In the genomic region with DNA sequence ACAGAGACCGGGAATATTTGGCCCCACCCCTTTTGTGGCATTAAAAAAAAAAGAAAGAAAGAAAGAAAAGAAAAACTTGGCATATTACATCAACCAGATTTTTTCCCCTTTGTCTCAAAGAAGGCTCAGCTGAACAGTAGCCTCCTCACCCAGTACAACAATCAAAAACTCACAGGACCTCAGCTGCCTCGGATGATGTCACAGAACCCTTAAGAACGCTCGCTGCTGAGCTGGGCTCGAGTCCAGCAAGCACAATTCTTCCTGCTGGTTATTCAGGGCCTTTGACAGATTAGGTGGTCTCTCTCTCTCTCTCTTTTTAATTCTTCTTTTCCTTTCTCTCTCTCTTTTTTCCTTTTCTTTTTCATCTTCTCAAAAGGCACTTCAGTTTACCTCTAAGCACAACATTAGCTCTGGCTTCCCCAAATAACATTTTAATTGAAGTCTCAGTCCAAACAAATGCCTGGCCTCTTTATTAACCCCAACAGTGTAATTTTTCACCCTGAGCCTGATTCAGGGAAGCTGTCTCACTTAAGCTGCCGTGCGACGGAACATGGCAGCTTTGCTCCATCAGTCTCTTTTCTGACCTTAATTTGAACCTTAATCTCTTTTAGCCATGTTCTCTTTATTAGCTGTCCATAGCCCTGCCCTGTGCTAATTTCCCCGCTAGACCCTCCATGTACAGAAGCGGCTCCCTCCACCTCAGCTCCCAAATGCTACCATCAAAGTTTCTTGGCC, we compare ENCODE assay signal across 14 mouse cellular contexts. TPM values are rescaled to one million over a fixed set of nuclear protein-coding genes. Genes with fewer than 3 reads are reported as not detected.
DNase-seq lines count a peak whose midpoint lies in the region; ATAC-seq and TF ChIP-seq lines count a peak whose summit lies in the region.
"Had no signal": no experiment of that assay in that cellular context is flagged by ENCODE, and none has a peak within 500 bp of the region (broad histone marks: within the 10 kb centered on the region; RNA-seq: fewer than 3 reads in every experiment).

No protein-coding gene starts in this region.

- H3K27ac ChIP-seq in heart, embryonic 10.5 days = no peak overlapping the region
- H3K27ac ChIP-seq in layer of hippocampus, adult 2 months = peak overlapping the region; percentile 40
- H3K27ac ChIP-seq in hindbrain, postnatal 0 days = no peak overlapping the region
- H3K27ac ChIP-seq: limb, embryonic 12.5 days; lung, embryonic 15.5 days had no signal

- DNase-seq in heart, adult 11 months = peak; percentile 88
- no peak for DNase-seq in heart, embryonic 10.5 days (ENCODE audit: low spot score)
- no peak for DNase-seq in layer of hippocampus, adult 2 months (ENCODE audit: low spot score in 2 of 2)
- no peak for DNase-seq in layer of hippocampus, postnatal 25 days (ENCODE audit: extremely low spot score in 1 of 2, low spot score in 1 of 2)
- DNase-seq in embryo, embryonic 11 days = peak; percentile 69
- DNase-seq in hindbrain, postnatal 0 days (ENCODE audit: low spot score) = peak; percentile 74
- no peak for DNase-seq in urinary bladder, adult 18-20 months (ENCODE audit: low spot score in 2 of 2)
- DNase-seq: B cell, adult 2 months; cerebellum, adult 11-12 months; gastrocnemius, postnatal 25 days; thymus, postnatal 36 days had no signal

- no peak overlapping the region for H3K9ac ChIP-seq in hindbrain, postnatal 0 days (replicated peaks; ENCODE audit: low read length)
- H3K9ac ChIP-seq: limb, embryonic 12.5 days; lung, embryonic 15.5 days had no signal

- H3K27me3 ChIP-seq in heart, embryonic 10.5 days (ENCODE audit: insufficient read depth, poor library complexity, severe bottlenecking) = no peaks in the 10 kb centered on the region
- peaks cover 4% of the 10 kb centered on the region; the same call in 1 of the 2 replicates for H3K27me3 ChIP-seq in hindbrain, postnatal 0 days (ENCODE audit: insufficient read depth, low read length)
- H3K27me3 ChIP-seq: lung, embryonic 15.5 days had no signal

- H3K36me3 ChIP-seq in heart, embryonic 10.5 days = no peaks in the 10 kb centered on the region
- no peaks in the 10 kb centered on the region for H3K36me3 ChIP-seq in hindbrain, postnatal 0 days (ENCODE audit: insufficient read depth, low read length)
- H3K36me3 ChIP-seq: limb, embryonic 12.5 days; lung, embryonic 15.5 days had no signal

- no peak for TF ChIP-seq CTCF in layer of hippocampus, adult 2 months (conservative IDR thresholded peaks at IDR 0.05)
- no peak for TF ChIP-seq CTCF in hindbrain, postnatal 0 days (IDR thresholded peaks at IDR 0.05; ENCODE audit: low read depth)

- peaks cover 30% of the 10 kb centered on the region for H3K4me1 ChIP-seq in heart, embryonic 10.5 days
- H3K4me1 ChIP-seq in hindbrain, postnatal 0 days (ENCODE audit: insufficient read depth, low read length) = no peaks in the 10 kb centered on the region

- ATAC-seq in hindbrain, postnatal 0 days = no peak
- no peak for ATAC-seq in granulocyte monocyte progenitor cell, adult 5-6 weeks (replicated peaks; ENCODE audit: poor library complexity, severe bottlenecking)

- no peak overlapping the region for H3K4me3 ChIP-seq in heart, embryonic 10.5 days
- no peak overlapping the region for H3K4me3 ChIP-seq in layer of hippocampus, adult 2 months
- H3K4me3 ChIP-seq in hindbrain, postnatal 0 days (ENCODE audit: low read length) = no peak overlapping the region
- H3K4me3 ChIP-seq: limb, embryonic 12.5 days; lung, embryonic 15.5 days had no signal

- WGBS in heart, embryonic 10.5 days = 54% methylated on average over 10 of the region's 10 CpGs
- 23% methylated on average over 10 of the region's 10 CpGs for WGBS in hindbrain, postnatal 0 days

- H3K9me3 ChIP-seq in heart, embryonic 10.5 days = no peaks in the 10 kb centered on the region
- no peaks in the 10 kb centered on the region for H3K9me3 ChIP-seq in hindbrain, postnatal 0 days (ENCODE audit: low read length)
- H3K9me3 ChIP-seq: limb, embryonic 12.5 days; lung, embryonic 15.5 days had no signal

- H3K4me2 ChIP-seq in hindbrain, postnatal 0 days (ENCODE audit: low read depth, low read length) = no peak overlapping the region
- H3K4me2 ChIP-seq: limb, embryonic 12.5 days; lung, embryonic 15.5 days had no signal

RNA-seq across cellular contexts. Expression of a gene that starts 19.9 kb away (rescaled TPM):
- 13.3 and 17.3 TPM in 2 replicates for polyA plus RNA-seq in heart, embryonic 10.5 days (2016; fragmentation: Nextera tagmentation; extraction: Ambion mirVana)
- total RNA-seq in layer of hippocampus, adult 2 months (2021) = 100 to 1,000 TPM; 102 to 112 TPM
- 100 to 1,000 TPM in 1 of 2 experiments, 10 to 100 TPM in 1; 93.4 to 124 TPM for total RNA-seq in layer of hippocampus, postnatal 25 days (2021)
- total RNA-seq in hindbrain, postnatal 0 days (2014; rRNA removed) = 8.0 and 8.4 TPM in 2 replicates
- polyA plus RNA-seq in hindbrain, postnatal 0 days (2015; fragmentation: Nextera tagmentation; extraction: Ambion mirVana) = 3.8 and 3.9 TPM in 2 replicates
- not detected in 2 replicates for total RNA-seq in granulocyte monocyte progenitor cell, adult 5-6 weeks (2014; fragmentation: Nextera tagmentation)
- total RNA-seq in granulocyte monocyte progenitor cell, adult 5-6 weeks (2017) = not detected in 2 replicates

Comparison
In these comparisons a context has a peak if more than half of its experiments do, and no peak if none do; other contexts are left out.
1. DNase-seq: peak in heart, adult 11 months (single experiment), embryo, embryonic 11 days (single experiment) and hindbrain, postnatal 0 days (single experiment); none in heart, embryonic 10.5 days (single experiment), layer of hippocampus, adult 2 months (0 of 2), layer of hippocampus, postnatal 25 days (0 of 2) and urinary bladder, adult 18-20 months (0 of 2).
2. RNA of a gene that starts 19.9 kb away (total RNA-seq): 93.4 to 124 TPM in layer of hippocampus, postnatal 25 days and 102 to 112 TPM in layer of hippocampus, adult 2 months; 8.0 to 8.4 TPM in hindbrain, postnatal 0 days and not detected in granulocyte monocyte progenitor cell, adult 5-6 weeks; every median in the first group is over 10 times any median in the second.